Mouse (Mus musculus) C2C12 (cell line): ENCODE data around the gene Snx9.

ENCODE experiments used
- CTCF ChIP-seq: IDR thresholded peaks from one replicate; pipeline ENCODE4 v1.5.1; 2011; ENCODE audit not compliant: control insufficient read depth, insufficient read depth, insufficient read length
- MYOD1 ChIP-seq: IDR thresholded peaks from one replicate; pipeline ENCODE4 v1.6.1; 2011; ENCODE audit warnings: low read depth; ENCODE audit not compliant: control insufficient read depth, insufficient read length
- MYOG ChIP-seq: IDR thresholded peaks from one replicate; pipeline ENCODE4 v1.6.1; 2011; ENCODE audit not compliant: control insufficient read depth, insufficient read length; ENCODE audit errors: extremely low read depth
- USF1 ChIP-seq: IDR thresholded peaks from one replicate; pipeline ENCODE4 v1.6.1; 2011; ENCODE audit warnings: low read depth, mild to moderate bottlenecking, control low read depth, moderate library complexity

DNA sequence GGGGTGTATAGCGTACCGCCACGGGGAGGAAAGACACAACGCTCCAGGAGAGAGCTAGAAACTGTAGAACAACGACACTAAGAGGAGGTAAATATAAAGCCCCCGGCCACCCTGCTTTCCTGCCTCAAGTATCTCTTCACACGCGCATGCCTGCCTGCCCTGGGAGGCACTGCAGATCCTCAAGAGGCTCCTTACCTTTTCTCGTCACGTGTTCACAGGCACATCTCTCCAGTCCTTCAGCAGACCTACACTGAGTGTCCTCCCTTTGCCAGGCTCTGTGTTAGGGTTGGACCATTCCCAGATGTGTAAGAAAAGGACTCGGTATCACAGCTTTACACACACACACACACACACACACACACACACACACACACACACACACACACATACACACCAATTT lies 18.1 kb upstream of the Snx9 start:
- TF ChIP-seq CTCF = no peak
- no peak for TF ChIP-seq MYOG
- TF ChIP-seq MYOD1 = no peak
- TF ChIP-seq USF1 = peak; percentile 79
